Comparison of ENCODE assay signal across 14 mouse cellular contexts in genomic region chr12:21462658-21463057, GRCm38 (mm10). TPM values are rescaled to one million over a fixed set of nuclear protein-coding genes. Genes with fewer than 3 reads are reported as not detected.
DNase-seq lines count a peak whose midpoint lies in the region; ATAC-seq and TF ChIP-seq lines count a peak whose summit lies in the region.
"Had no signal": no experiment of that assay in that cellular context is flagged by ENCODE, and none has a peak within 500 bp of the region (broad histone marks: within the 10 kb centered on the region; RNA-seq: fewer than 3 reads in every experiment).

No protein-coding gene starts in this region.

- 52% methylated on average over 3 of the region's 3 CpGs for WGBS in liver, postnatal 0 days (ENCODE audit: insufficient replicate concordance)
- WGBS in liver, embryonic 11.5 days: 65% methylated on average over 3 of the region's 3 CpGs
- 79% methylated on average over 3 of the region's 3 CpGs for WGBS in hindbrain, postnatal 0 days

- H3K4me3 ChIP-seq in liver, postnatal 0 days (ENCODE audit: low read depth, low read length): no peak overlapping the region
- no peak overlapping the region for H3K4me3 ChIP-seq in liver, embryonic 11.5 days (ENCODE audit: low read depth, low read length)
- H3K4me3 ChIP-seq in hindbrain, postnatal 0 days (ENCODE audit: low read length): no peak overlapping the region
- H3K4me3 ChIP-seq: embryonic facial prominence, embryonic 12.5 days; heart, embryonic 13.5 days had no signal

- H3K27me3 ChIP-seq in liver, postnatal 0 days (ENCODE audit: insufficient read depth, low read length): no peaks in the 10 kb centered on the region
- no peaks in the 10 kb centered on the region for H3K27me3 ChIP-seq in liver, embryonic 11.5 days (replicated peaks; ENCODE audit: control insufficient read depth, insufficient read depth, low read length)
- H3K27me3 ChIP-seq in hindbrain, postnatal 0 days (ENCODE audit: insufficient read depth, low read length): no peaks in the 10 kb centered on the region
- H3K27me3 ChIP-seq: embryonic facial prominence, embryonic 12.5 days; heart, embryonic 13.5 days had no signal

- no peak for TF ChIP-seq EP300 in liver, postnatal 0 days (IDR thresholded peaks at IDR 0.05; ENCODE audit: low read depth)

- no peak for TF ChIP-seq CTCF in liver, postnatal 0 days (IDR thresholded peaks at IDR 0.05; ENCODE audit: low read depth)
- no peak for TF ChIP-seq CTCF in hindbrain, postnatal 0 days (IDR thresholded peaks at IDR 0.05; ENCODE audit: low read depth)

- intact Hi-C loops in left cerebral cortex, postnatal 36 days (cut with DNase I): no loop called here

- peak; percentile 61 for ATAC-seq in liver, postnatal 0 days
- no peak for ATAC-seq in liver, embryonic 11.5 days (replicated peaks; ENCODE audit: low FRiP score)
- peak; percentile 70 for ATAC-seq in CD4-positive, CD25-positive, alpha-beta regulatory T cell, adult 4 months
- ATAC-seq in common myeloid progenitor, adult 5-6 weeks (replicated peaks; ENCODE audit: low read depth, poor library complexity, severe bottlenecking): peak; percentile 94
- peak; percentile 87 for ATAC-seq in neutrophil, adult 5-6 weeks (ENCODE audit: extremely low read depth, insufficient number of reproducible peaks, low FRiP score, poor library complexity, severe bottlenecking)
- ATAC-seq in hindbrain, postnatal 0 days: no peak

- H3K4me1 ChIP-seq in liver, postnatal 0 days (ENCODE audit: insufficient read depth): no peaks in the 10 kb centered on the region
- H3K4me1 ChIP-seq in liver, embryonic 11.5 days (replicated peaks; ENCODE audit: control insufficient read depth, insufficient read depth, low read length): no peaks in the 10 kb centered on the region
- 0 out of 2 replicates have a peak, but pooled peaks cover 5% of the 10 kb centered on the region for H3K4me1 ChIP-seq in hindbrain, postnatal 0 days (ENCODE audit: insufficient read depth, low read length)
- H3K4me1 ChIP-seq: embryonic facial prominence, embryonic 12.5 days; heart, embryonic 13.5 days had no signal

- H3K36me3 ChIP-seq in liver, postnatal 0 days (replicated peaks; ENCODE audit: insufficient read depth, low read length): no peaks in the 10 kb centered on the region
- H3K36me3 ChIP-seq in liver, embryonic 11.5 days (ENCODE audit: control insufficient read depth, insufficient read depth, low read length): no peaks in the 10 kb centered on the region
- no peaks in the 10 kb centered on the region for H3K36me3 ChIP-seq in hindbrain, postnatal 0 days (ENCODE audit: insufficient read depth, low read length)
- H3K36me3 ChIP-seq: embryonic facial prominence, embryonic 12.5 days; heart, embryonic 13.5 days had no signal

- DNase-seq in liver, postnatal 0 days: no peak
- DNase-seq in liver, embryonic 11.5 days (ENCODE audit: low spot score): no peak
- DNase-seq in hindbrain, postnatal 0 days (ENCODE audit: low spot score): no peak
- no peak for DNase-seq in left cerebral cortex, postnatal 36 days (ENCODE audit: low spot score in 2 of 2)
- DNase-seq in cerebellum, postnatal 25 days: no peak
- DNase-seq: kidney, adult 18-20 months; layer of hippocampus, postnatal 36 days; right cerebral cortex, adult 18-20 months had no signal

- no peak overlapping the region for H3K4me2 ChIP-seq in liver, postnatal 0 days (ENCODE audit: low read depth, low read length)
- no peak overlapping the region for H3K4me2 ChIP-seq in liver, embryonic 11.5 days
- H3K4me2 ChIP-seq in hindbrain, postnatal 0 days (ENCODE audit: low read depth, low read length): no peak overlapping the region
- H3K4me2 ChIP-seq: embryonic facial prominence, embryonic 12.5 days; heart, embryonic 13.5 days had no signal

- no peaks in the 10 kb centered on the region for H3K9me3 ChIP-seq in liver, postnatal 0 days (ENCODE audit: low read length)
- no peaks in the 10 kb centered on the region for H3K9me3 ChIP-seq in liver, embryonic 11.5 days (ENCODE audit: control insufficient read depth, low read length)
- no peaks in the 10 kb centered on the region for H3K9me3 ChIP-seq in hindbrain, postnatal 0 days (ENCODE audit: low read length)
- H3K9me3 ChIP-seq: embryonic facial prominence, embryonic 12.5 days; heart, embryonic 13.5 days had no signal

- H3K9ac ChIP-seq in liver, postnatal 0 days (replicated peaks): no peak overlapping the region
- no peak overlapping the region for H3K9ac ChIP-seq in liver, embryonic 11.5 days (ENCODE audit: low read depth, low read length)
- H3K9ac ChIP-seq in hindbrain, postnatal 0 days (replicated peaks; ENCODE audit: low read length): no peak overlapping the region
- H3K9ac ChIP-seq: embryonic facial prominence, embryonic 12.5 days; heart, embryonic 13.5 days; liver, embryonic 14.5 days had no signal

- peak overlapping the region; percentile 57; the same call in 1 of the 2 replicates for H3K27ac ChIP-seq in liver, postnatal 0 days (ENCODE audit: low read depth)
- H3K27ac ChIP-seq in liver, embryonic 11.5 days (ENCODE audit: low read depth, low read length): no peak overlapping the region
- H3K27ac ChIP-seq in hindbrain, postnatal 0 days: no peak overlapping the region
- H3K27ac ChIP-seq: embryonic facial prominence, embryonic 12.5 days; heart, embryonic 13.5 days; liver, embryonic 14.5 days had no signal

RNA-seq across cellular contexts. Expression of gene Ywhaq, which starts 45.2 kb away (rescaled TPM):
- polyA plus RNA-seq in liver, postnatal 0 days (2015; fragmentation: Nextera tagmentation; extraction: Ambion mirVana): 116 and 120 TPM in 2 replicates
- 521 and 564 TPM in 2 replicates for polyA plus RNA-seq in liver, embryonic 11.5 days (2014; fragmentation: Nextera tagmentation; extraction: Ambion mirVana)
- polyA plus RNA-seq in CD4-positive, CD25-positive, alpha-beta regulatory T cell, adult 4 months (2017; shearing (Covaris generic)): 100 to 1,000 TPM; 210 to 222 TPM
- total RNA-seq in common myeloid progenitor, adult 5-6 weeks (2017): 232 and 249 TPM in 2 replicates
- total RNA-seq in neutrophil, adult 5-6 weeks (2017): 93.1 and 98.3 TPM in 2 replicates
- 579 and 622 TPM in 2 replicates for total RNA-seq in hindbrain, postnatal 0 days (2014; rRNA removed)
- polyA plus RNA-seq in hindbrain, postnatal 0 days (2015; fragmentation: Nextera tagmentation; extraction: Ambion mirVana): 1,086 and 1,131 TPM in 2 replicates
- 100 to 1,000 TPM; 430 to 485 TPM for total RNA-seq in left cerebral cortex, postnatal 36 days (2021)

Comparison
In these comparisons a context has a peak if more than half of its experiments do, and no peak if none do; other contexts are left out.
1. ATAC-seq: peak in liver, postnatal 0 days (single experiment), CD4-positive, CD25-positive, alpha-beta regulatory T cell, adult 4 months (single experiment), common myeloid progenitor, adult 5-6 weeks (single experiment) and neutrophil, adult 5-6 weeks (single experiment); none in liver, embryonic 11.5 days (single experiment) and hindbrain, postnatal 0 days (single experiment).